Mouse (Mus musculus) hindbrain, embryonic 13.5 days (tissue): ENCODE data around the gene Galnt6. TPM values are rescaled to one million over a fixed set of nuclear protein-coding genes. Genes with fewer than 3 reads are reported as not detected.
A peak's percentile ranks its signal among the peaks of the same experiment; 100 is the strongest.
"Not testable (repeated sequence)": the region's sequence is repeated elsewhere in the genome, so short reads cannot be mapped to it uniquely, and the experiment has no call there.

Source experiments
- ATAC-seq: fragments of 200-750 bp; cut with Nextera tagmentation; 2 replicates; pipeline ENCODE4 v1.8.0; 2017; ENCODE audit warnings: moderate TSS enrichment; ENCODE audit not compliant: low FRiP score
- H3K27ac ChIP-seq: fragments of 300-500 bp; sonication (generic); 2 replicates; pipeline ENCODE4 v1.5.1; 2015; ENCODE audit warnings: inconsistent platforms, mild to moderate bottlenecking, moderate library complexity
- H3K27me3 ChIP-seq: fragments of 300-500 bp; sonication (generic); 2 replicates; pipeline ENCODE4 v1.6.1; 2015; ENCODE audit warnings: mild to moderate bottlenecking, inconsistent platforms
- H3K36me3 ChIP-seq: fragments of 300-500 bp; sonication (generic); 2 replicates; pipeline ENCODE4 v1.6.1; 2015; ENCODE audit warnings: mild to moderate bottlenecking, inconsistent platforms
- H3K4me1 ChIP-seq: fragments of 300-500 bp; sonication (generic); replicated peaks from 2 replicates; pipeline ENCODE4 v1.6.1; 2015; ENCODE audit warnings: inconsistent platforms
- H3K4me2 ChIP-seq: fragments of 300-500 bp; sonication (generic); 2 replicates; pipeline ENCODE4 v1.6.1; 2015; ENCODE audit warnings: inconsistent platforms, mild to moderate bottlenecking, moderate library complexity
- H3K4me3 ChIP-seq: fragments of 300-500 bp; sonication (generic); 2 replicates; pipeline ENCODE4 v1.5.1; 2015; ENCODE audit warnings: mild to moderate bottlenecking, inconsistent platforms
- H3K9ac ChIP-seq: fragments of 300-500 bp; sonication (generic); 2 replicates; pipeline ENCODE4 v1.6.1; 2015; ENCODE audit warnings: mild to moderate bottlenecking, inconsistent platforms
- H3K9me3 ChIP-seq: fragments of 300-500 bp; sonication (generic); 2 replicates; pipeline ENCODE4 v1.6.1; 2016; ENCODE audit warnings: inconsistent platforms
- WGBS: fragments of 180-500 bp; shearing (Covaris S2); methylation state at CpG from one replicate; pipeline ENCODE4 v1.1.7; 2015; 5-methylcytosine and 5-hydroxymethylcytosine counted together
- polyA plus RNA-seq: library from polyadenylated mRNA; unstranded; fragments of >200 nt; fragmentation: Nextera tagmentation; extraction: Ambion mirVana; gene quantifications from 2 replicates; pipeline ENCODE4 v1.2.1, GENCODE M21; 2015

Galnt6 gene
- polyA plus RNA-seq, result 0.13 and 0.17 TPM in 2 replicates

- Histone ChIP-seq H3K9me3 (no peaks in the 10 kb centered on the region), H3K4me3 (peak within 1 kb of the TSS; percentile 42), H3K36me3 (no peaks in the 10 kb centered on the region), H3K9ac (peak within 1 kb of the TSS; percentile 61), H3K4me2 (peak within 1 kb of the TSS; percentile 60), H3K27ac (no peak within 1 kb of the TSS), H3K4me1 (peaks cover 13% of the 10 kb centered on the region), H3K27me3 (peaks cover 59% of the 10 kb centered on the region)
- no peak for ATAC-seq
- 4% methylated on average over 54 of the region's 57 CpGs for WGBS
Observed at GRCm38 (mm10) chr15:100729281-100729985, at the start of gene Galnt6. Galnt6 (minus strand) TSS chr15:100729376.

- Histone ChIP-seq H3K27me3 (no peaks in the 10 kb centered on the region), H3K36me3 (peaks cover 12% of the 10 kb centered on the region), H3K4me3 (no peak overlapping the region), H3K9ac (no peak overlapping the region; the same call in 1 of the 2 replicates), H3K9me3 (no peaks in the 10 kb centered on the region), H3K4me2 (no peak overlapping the region), H3K27ac (peak overlapping the region; percentile 72), H3K4me1 (peaks cover 41% of the 10 kb centered on the region)
- peak; percentile 82; the same call in 1 of the 2 replicates for ATAC-seq
- WGBS, result 60% methylated on average over 32 of the region's 32 CpGs
Observed at GRCm38 (mm10) chr15:100777020-100778016, 48.1 kb upstream of the Galnt6 start.

- 96% methylated on average over 3 of the region's 3 CpGs for WGBS
- H3K4me2 ChIP-seq, result no peak overlapping the region
- H3K27ac ChIP-seq, result no peak overlapping the region; the same call in 1 of the 2 replicates
- ATAC-seq, result no peak
- H3K27me3 ChIP-seq, result no peaks in the 10 kb centered on the region
- peak overlapping the region; percentile 8; the same call in 1 of the 2 replicates for H3K9ac ChIP-seq
- no peak overlapping the region for H3K4me3 ChIP-seq
- peaks cover 12% of the 10 kb centered on the region for H3K36me3 ChIP-seq
- peaks cover 41% of the 10 kb centered on the region for H3K4me1 ChIP-seq
- H3K9me3 ChIP-seq, result no peaks in the 10 kb centered on the region
Observed at GRCm38 (mm10) chr15:100776424-100776823, 47.2 kb upstream of the Galnt6 start.

GRCm38 (mm10) chr15:100775189-100776166, 46.3 kb upstream of the Galnt6 start:
- Histone ChIP-seq H3K36me3 (peaks cover 19% of the 10 kb centered on the region), H3K27me3 (no peaks in the 10 kb centered on the region), H3K4me3 (no peak overlapping the region), H3K4me1 (peaks cover 39% of the 10 kb centered on the region), H3K4me2 (no peak overlapping the region), H3K9me3 (no peaks in the 10 kb centered on the region), H3K27ac (no peak overlapping the region; the same call in 1 of the 2 replicates), H3K9ac (peak overlapping the region; percentile 8; the same call in 1 of the 2 replicates)
- WGBS, result 61% methylated on average over 19 of the region's 19 CpGs
- ATAC-seq, result no peak

- Histone ChIP-seq H3K36me3 (peaks cover 32% of the 10 kb centered on the region), H3K4me1 (peaks cover 31% of the 10 kb centered on the region)
- not testable (repeated sequence) for H3K4me2 ChIP-seq, H3K9ac ChIP-seq, ATAC-seq, H3K9me3 ChIP-seq, H3K27ac ChIP-seq, H3K4me3 ChIP-seq, H3K27me3 ChIP-seq
- 97% methylated on average over 6 of the region's 6 CpGs for WGBS
Observed at GRCm38 (mm10) chr15:100773859-100774258, 44.7 kb upstream of the Galnt6 start.

- Histone ChIP-seq H3K4me2 (no peak overlapping the region), H3K4me1 (peaks cover 26% of the 10 kb centered on the region), H3K27ac (no peak overlapping the region), H3K27me3 (no peaks in the 10 kb centered on the region), H3K9ac (no peak overlapping the region), H3K9me3 (no peaks in the 10 kb centered on the region), H3K36me3 (peaks cover 44% of the 10 kb centered on the region), H3K4me3 (no peak overlapping the region)
- no peak for ATAC-seq
- 90% methylated on average over 4 of the region's 4 CpGs for WGBS
Observed at GRCm38 (mm10) chr15:100772685-100773084, 43.5 kb upstream of the Galnt6 start.

- no peak overlapping the region for H3K4me2 ChIP-seq
- no peaks in the 10 kb centered on the region for H3K27me3 ChIP-seq
- 0 out of 2 replicates have a peak, but pooled peaks cover 4% of the 10 kb centered on the region for H3K4me1 ChIP-seq
- peaks cover 49% of the 10 kb centered on the region for H3K36me3 ChIP-seq
- 97% methylated on average over 5 of the region's 5 CpGs for WGBS
- H3K9me3 ChIP-seq, result no peaks in the 10 kb centered on the region
- no peak for ATAC-seq
- no peak overlapping the region for H3K9ac ChIP-seq
- H3K4me3 ChIP-seq, result no peak overlapping the region
- no peak overlapping the region for H3K27ac ChIP-seq
Observed at GRCm38 (mm10) chr15:100770338-100770737, 41.2 kb upstream of the Galnt6 start.

- H3K9me3 ChIP-seq, H3K9ac ChIP-seq, H3K4me3 ChIP-seq, H3K27ac ChIP-seq, H3K27me3 ChIP-seq, H3K4me2 ChIP-seq, H3K4me1 ChIP-seq, ATAC-seq: not testable (repeated sequence)
- peaks cover 53% of the 10 kb centered on the region for H3K36me3 ChIP-seq
- 95% methylated on average over 4 of the region's 4 CpGs for WGBS
Observed at GRCm38 (mm10) chr15:100769023-100769422, 39.8 kb upstream of the Galnt6 start.

- Histone ChIP-seq H3K4me1 (peaks cover 14% of the 10 kb centered on the region), H3K27ac (no peak overlapping the region), H3K4me2 (no peak overlapping the region), H3K36me3 (peaks cover 53% of the 10 kb centered on the region), H3K4me3 (no peak overlapping the region), H3K9me3 (no peaks in the 10 kb centered on the region), H3K9ac (no peak overlapping the region), H3K27me3 (no peaks in the 10 kb centered on the region)
- 88% methylated on average over 13 of the region's 13 CpGs for WGBS
- ATAC-seq, result no peak
Observed at GRCm38 (mm10) chr15:100767851-100768250, 38.7 kb upstream of the Galnt6 start.

- 74% methylated on average over 9 of the region's 9 CpGs for WGBS
- Histone ChIP-seq H3K4me1 (peaks cover 24% of the 10 kb centered on the region), H3K4me3 (no peak overlapping the region), H3K27ac (no peak overlapping the region), H3K27me3 (no peaks in the 10 kb centered on the region), H3K9me3 (no peaks in the 10 kb centered on the region), H3K9ac (no peak overlapping the region), H3K4me2 (no peak overlapping the region), H3K36me3 (peaks cover 53% of the 10 kb centered on the region)
- ATAC-seq, result no peak
Observed at GRCm38 (mm10) chr15:100766826-100767225, 37.6 kb upstream of the Galnt6 start.

- Histone ChIP-seq H3K27ac (no peak overlapping the region), H3K4me3 (no peak overlapping the region), H3K4me2 (0 out of 2 replicates have a peak overlapping the region, but pooled peaks have one; percentile 69), H3K9ac (no peak overlapping the region), H3K27me3 (no peaks in the 10 kb centered on the region), H3K36me3 (peaks cover 35% of the 10 kb centered on the region), H3K4me1 (peaks cover 33% of the 10 kb centered on the region), H3K9me3 (no peaks in the 10 kb centered on the region)
- no peak for ATAC-seq
- WGBS, result 86% methylated on average over 16 of the region's 16 CpGs
Observed at GRCm38 (mm10) chr15:100764163-100764951, 35.2 kb upstream of the Galnt6 start.
